Mouse (Mus musculus) embryonic fibroblast, embryonic 13.5 days (primary cell): Measurements from ENCODE around the gene Fam92b. TPM values are rescaled to one million over a fixed set of nuclear protein-coding genes. Genes with fewer than 3 reads are reported as not detected.

Source experiments
- H3K27ac ChIP-seq: 2 replicates; pipeline ENCODE4 v1.5.1; 2012; ENCODE audit warnings: low read length, control low read depth, inconsistent platforms; ENCODE audit not compliant: insufficient read depth
- H3K4me1 ChIP-seq: 2 replicates; pipeline ENCODE4 v1.6.1; 2011; ENCODE audit warnings: low read length; ENCODE audit not compliant: control insufficient read depth, insufficient read depth
- H3K4me3 ChIP-seq: 2 replicates; pipeline ENCODE4 v1.5.1; 2011; ENCODE audit warnings: mild to moderate bottlenecking, control low read depth, low read length; ENCODE audit not compliant: insufficient read depth
- CTCF ChIP-seq: IDR thresholded peaks from 2 replicates; pipeline ENCODE4 v1.5.1; 2011; ENCODE audit warnings: mild to moderate bottlenecking, control low read depth, low read length, moderate library complexity, borderline replicate concordance; ENCODE audit not compliant: insufficient read depth
- POLR2A ChIP-seq: IDR thresholded peaks from 2 replicates; pipeline ENCODE4 v1.6.1; 2011; ENCODE audit warnings: low read depth, mild to moderate bottlenecking, control low read depth, low read length, moderate library complexity
- polyA plus RNA-seq: library from polyadenylated mRNA; stranded (reverse); fragments of >200 nt; gene quantifications from 2 replicates; pipeline ENCODE4 v1.2.4, GENCODE M21; 2011; ENCODE audit warnings: low read depth; ENCODE audit not compliant: missing spikeins, insufficient read length

The Fam92b gene
- polyA plus RNA-seq, 1 experiment = not detected

GRCm38 (mm10) chr8:120135687-120136086 is 41.6 kb downstream of the Fam92b start:
- Histone ChIP-seq H3K27ac (no peak overlapping the region), H3K4me3 (no peak overlapping the region), H3K4me1 (no peaks in the 10 kb centered on the region)
- TF ChIP-seq CTCF (no peak), POLR2A (no peak)

- H3K4me1 ChIP-seq = no peaks in the 10 kb centered on the region
- TF ChIP-seq POLR2A (no peak), CTCF (no peak)
Measured at GRCm38 (mm10) chr8:120133169-120133568, 44.1 kb downstream of the Fam92b start.

GRCm38 (mm10) chr8:120131158-120131557 is 46.1 kb downstream of the Fam92b start:
- no peak overlapping the region for H3K4me3 ChIP-seq
- TF ChIP-seq POLR2A = no peak
- TF ChIP-seq CTCF = no peak
- no peak overlapping the region for H3K27ac ChIP-seq
- H3K4me1 ChIP-seq = peaks cover 2% of the 10 kb centered on the region; the same call in 1 of the 2 replicates

More at GRCm38 (mm10) chr8:120133169-120133568, 44.1 kb downstream of the Fam92b start:
- H3K4me3 ChIP-seq = no peak overlapping the region
- no peak overlapping the region for H3K27ac ChIP-seq

- no peak for TF ChIP-seq POLR2A
- TF ChIP-seq CTCF = no peak
- H3K4me1 ChIP-seq = peaks cover 2% of the 10 kb centered on the region; the same call in 1 of the 2 replicates
- no peak overlapping the region for H3K27ac ChIP-seq
- no peak overlapping the region for H3K4me3 ChIP-seq
Measured at GRCm38 (mm10) chr8:120129547-120129946, 47.7 kb downstream of the Fam92b start.

GRCm38 (mm10) chr8:120126357-120127161 is 50.7 kb downstream of the Fam92b start:
- H3K27ac ChIP-seq = no peak overlapping the region
- TF ChIP-seq CTCF = no peak
- no peak for TF ChIP-seq POLR2A

GRCm38 (mm10) chr8:120124836-120125389 is 52.4 kb downstream of the Fam92b start:
- Histone ChIP-seq H3K27ac (no peak overlapping the region), H3K4me3 (no peak overlapping the region), H3K4me1 (peaks cover 2% of the 10 kb centered on the region; the same call in 1 of the 2 replicates)
- TF ChIP-seq CTCF = no peak
- TF ChIP-seq POLR2A = no peak

More at GRCm38 (mm10) chr8:120126357-120127161, 50.7 kb downstream of the Fam92b start:
- Histone ChIP-seq H3K4me1 (peaks cover 2% of the 10 kb centered on the region; the same call in 1 of the 2 replicates), H3K4me3 (no peak overlapping the region)

- peaks cover 2% of the 10 kb centered on the region; the same call in 1 of the 2 replicates for H3K4me1 ChIP-seq
- no peak overlapping the region for H3K27ac ChIP-seq
- TF ChIP-seq CTCF (no peak), POLR2A (no peak)
- no peak overlapping the region for H3K4me3 ChIP-seq
Measured at GRCm38 (mm10) chr8:120124261-120124660, 53.0 kb downstream of the Fam92b start.

- TF ChIP-seq CTCF (no peak), POLR2A (no peak)
- H3K27ac ChIP-seq = no peak overlapping the region
- H3K4me3 ChIP-seq = no peak overlapping the region
- H3K4me1 ChIP-seq = no peaks in the 10 kb centered on the region
Measured at GRCm38 (mm10) chr8:120120951-120121350, 56.3 kb downstream of the Fam92b start.

GRCm38 (mm10) chr8:120119931-120120330 is 57.3 kb downstream of the Fam92b start:
- H3K27ac ChIP-seq = no peak overlapping the region
- no peak overlapping the region for H3K4me3 ChIP-seq
- H3K4me1 ChIP-seq = no peaks in the 10 kb centered on the region
- TF ChIP-seq POLR2A = no peak
- no peak for TF ChIP-seq CTCF

- Histone ChIP-seq H3K4me3 (no peak overlapping the region), H3K4me1 (no peaks in the 10 kb centered on the region; the same call in 1 of the 2 replicates), H3K27ac (no peak overlapping the region)
- TF ChIP-seq POLR2A (no peak), CTCF (no peak)
Measured at GRCm38 (mm10) chr8:120119429-120119828, 57.8 kb downstream of the Fam92b start.
